Mouse (Mus musculus) ovary, adult 10 weeks (tissue): ENCODE data around the gene Wfdc15a. TPM values are rescaled to one million over a fixed set of nuclear protein-coding genes. Genes with fewer than 3 reads are reported as not detected.

Experiments used
- polyA plus RNA-seq: library from polyadenylated mRNA; stranded (reverse); fragments of 350-450 nt; fragmentation: Illumina TruSeq; extraction: RNeasy Lipid Tissue Mini Kit (QIAGEN cat#74804); gene quantifications from one replicate; pipeline ENCODE4 v1.2.3, GENCODE M21; 2014

The Wfdc15a gene
- polyA plus RNA-seq: not detected

GRCm38 (mm10) chr2:164199626-164200327 is at the start of gene Wfdc15a:
TSS of gene Wfdc15a (minus strand) at chr2:164200130.

GRCm38 (mm10) chr2:164238366-164238765 is 38.4 kb upstream of the Wfdc15a start, which contains the start of gene Svs2:
TSS of gene Svs2 (minus strand) at chr2:164238466.

GRCm38 (mm10) chr2:164221522-164221921 is 21.6 kb upstream of the Wfdc15a start, which contains the start of gene Wfdc15b:
TSS of gene Wfdc15b (minus strand) at chr2:164221660.

GRCm38 (mm10) chr2:164190576-164190975 is 9.4 kb downstream of the Wfdc15a start, which contains the start of gene Wfdc12:
TSS of gene Wfdc12 (minus strand) at chr2:164190608.

GRCm38 (mm10) chr2:164182692-164183255 is 17.2 kb downstream of the Wfdc15a start, which contains the start of gene Wfdc5:
TSS of gene Wfdc5 (minus strand) at chr2:164182742.

GRCm38 (mm10) chr2:164170902-164171301 is 29.0 kb downstream of the Wfdc15a start, which contains the start of gene Kcns1:
TSS of gene Kcns1 (minus strand) at chr2:164171113.

Other genes starting within 250 kb of the Wfdc15a start
- gene Ywhab, start 205.2 kb downstream of the Wfdc15a start, polyA plus RNA-seq: 304 TPM
- 1.0 TPM for gene Pabpc1l, start 174.7 kb downstream of the Wfdc15a start, polyA plus RNA-seq
- gene Stk4, start 129.8 kb downstream of the Wfdc15a start, polyA plus RNA-seq: 104 TPM
- 10.4 TPM for gene Tomm34, start 129.0 kb downstream of the Wfdc15a start, polyA plus RNA-seq
- not detected for gene Kcns1, start 29.0 kb downstream of the Wfdc15a start, polyA plus RNA-seq
- gene Wfdc5, start 17.4 kb downstream of the Wfdc15a start, polyA plus RNA-seq: not detected
- not detected for gene Wfdc12, start 9.5 kb downstream of the Wfdc15a start, polyA plus RNA-seq
- gene Wfdc15b, start 21.5 kb upstream of the Wfdc15a start, polyA plus RNA-seq: 1.3 TPM
- not detected for gene Svs2, start 38.3 kb upstream of the Wfdc15a start, polyA plus RNA-seq
- not detected for gene Svs3b, start 56.5 kb upstream of the Wfdc15a start, polyA plus RNA-seq
- gene Svs4, start 78.3 kb upstream of the Wfdc15a start, polyA plus RNA-seq: not detected
- gene Svs3a, start 89.1 kb upstream of the Wfdc15a start, polyA plus RNA-seq: not detected
- gene Svs6, start 116.6 kb upstream of the Wfdc15a start, polyA plus RNA-seq: not detected
- 0.91 TPM for gene Svs5, start 132.6 kb upstream of the Wfdc15a start, polyA plus RNA-seq
- gene Slpi, start 189.0 kb upstream of the Wfdc15a start, polyA plus RNA-seq: not detected
- not detected for gene Rbpjl, start 203.0 kb upstream of the Wfdc15a start, polyA plus RNA-seq
- not detected for gene Matn4, start 205.0 kb upstream of the Wfdc15a start, polyA plus RNA-seq
- gene Sdc4, start 243.8 kb upstream of the Wfdc15a start, polyA plus RNA-seq: 107 TPM